Mouse (Mus musculus): ENCODE measurements around the gene Nol3. TPM values are rescaled to one million over a fixed set of nuclear protein-coding genes. Genes with fewer than 3 reads are reported as not detected.
A peak's percentile ranks its signal among the peaks of the same experiment; 100 is the strongest.

Gene Nol3
- polyA plus RNA-seq, 1 experiment = 0.94 TPM

DNA sequence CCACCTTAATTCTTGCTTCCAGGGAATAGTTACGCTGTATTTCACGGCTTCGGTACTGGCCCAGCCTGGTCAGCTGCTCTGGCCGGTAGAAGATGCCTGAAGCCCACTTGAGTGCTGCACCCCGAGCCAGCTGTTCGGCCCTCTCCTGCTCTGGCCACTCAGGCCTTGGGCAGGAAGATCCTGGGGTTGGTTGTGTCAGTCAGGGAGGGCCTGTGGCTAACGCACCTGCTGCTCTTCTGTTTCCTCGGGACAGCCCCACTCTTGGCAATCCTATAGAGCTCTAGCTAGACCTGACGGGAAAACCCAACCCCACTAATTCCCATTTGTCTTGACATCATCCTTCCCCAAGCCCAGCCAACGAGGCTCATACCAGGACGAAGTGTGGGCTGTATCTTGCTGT is 19.3 kb downstream of the Nol3 start:
- TF ChIP-seq POLR2A (IDR thresholded peaks at IDR 0.05; ENCODE audit: insufficient read depth, low read length) = no peak
- TF ChIP-seq CTCF (IDR thresholded peaks at IDR 0.05; ENCODE audit: low read depth, low read length) = no peak
- TF ChIP-seq EP300 (IDR thresholded peaks at IDR 0.05; ENCODE audit: insufficient read depth, low read depth, low read length) = no peak
- peaks cover 6% of the 10 kb centered on the region for H3K4me1 ChIP-seq (ENCODE audit: control insufficient read depth, insufficient read depth, low read length)
- H3K9me3 ChIP-seq (replicated peaks; ENCODE audit: control insufficient read depth, insufficient read depth, low read length, poor library complexity, severe bottlenecking) = no peaks in the 10 kb centered on the region
- H3K4me3 ChIP-seq (ENCODE audit: low read depth, low read length) = peak overlapping the region; percentile 37
- H3K27me3 ChIP-seq (ENCODE audit: control insufficient read depth, insufficient read depth, low read length, poor library complexity, severe bottlenecking) = no peaks in the 10 kb centered on the region
- peak overlapping the region; percentile 34 for H3K9ac ChIP-seq (ENCODE audit: low read depth, poor library complexity, severe bottlenecking)
- peaks cover 14% of the 10 kb centered on the region for H3K36me3 ChIP-seq (ENCODE audit: control insufficient read depth, insufficient read depth, low read length, poor library complexity, severe bottlenecking)
- H3K27ac ChIP-seq (ENCODE audit: insufficient read depth, low read length) = peak overlapping the region; percentile 7; the same call in 1 of the 2 replicates

- H3K4me3 ChIP-seq (ENCODE audit: low read depth, low read length) = peak within 1 kb of the TSS; percentile 37
- no peaks in the 10 kb centered on the region for H3K9me3 ChIP-seq (replicated peaks; ENCODE audit: control insufficient read depth, insufficient read depth, low read length, poor library complexity, severe bottlenecking)
- TF ChIP-seq CTCF (IDR thresholded peaks at IDR 0.05; ENCODE audit: low read depth, low read length) = no peak
- TF ChIP-seq POLR2A (IDR thresholded peaks at IDR 0.05; ENCODE audit: insufficient read depth, low read length) = no peak
- TF ChIP-seq EP300 (IDR thresholded peaks at IDR 0.05; ENCODE audit: insufficient read depth, low read depth, low read length) = no peak
- peak within 1 kb of the TSS; percentile 21; the same call in 1 of the 2 replicates for H3K27ac ChIP-seq (ENCODE audit: insufficient read depth, low read length)
- H3K36me3 ChIP-seq (ENCODE audit: control insufficient read depth, insufficient read depth, low read length, poor library complexity, severe bottlenecking) = peaks cover 22% of the 10 kb centered on the region
- H3K4me1 ChIP-seq (ENCODE audit: control insufficient read depth, insufficient read depth, low read length) = peaks cover 6% of the 10 kb centered on the region
- no peaks in the 10 kb centered on the region for H3K27me3 ChIP-seq (ENCODE audit: control insufficient read depth, insufficient read depth, low read length, poor library complexity, severe bottlenecking)
- H3K9ac ChIP-seq (ENCODE audit: low read depth, poor library complexity, severe bottlenecking) = peak within 1 kb of the TSS; percentile 94
Measured at GRCm38 (mm10) chr8:105295895-105296573, 20.1 kb downstream of the Nol3 start, which contains the start of gene Exoc3l. Gene Exoc3l (minus strand): TSS chr8:105296101.

GRCm38 (mm10) chr8:105297511-105298192 is 21.7 kb downstream of the Nol3 start, which contains the start of gene E2f4:
Gene E2f4 (plus strand): TSS chr8:105297663.
- Histone ChIP-seq H3K36me3 (ENCODE audit: control insufficient read depth, insufficient read depth, low read length, poor library complexity, severe bottlenecking) (peaks cover 36% of the 10 kb centered on the region), H3K27ac (ENCODE audit: insufficient read depth, low read length) (peak within 1 kb of the TSS; percentile 21), H3K4me1 (ENCODE audit: control insufficient read depth, insufficient read depth, low read length) (peaks cover 6% of the 10 kb centered on the region), H3K9me3 (replicated peaks; ENCODE audit: control insufficient read depth, insufficient read depth, low read length, poor library complexity, severe bottlenecking) (no peaks in the 10 kb centered on the region), H3K27me3 (ENCODE audit: control insufficient read depth, insufficient read depth, low read length, poor library complexity, severe bottlenecking) (no peaks in the 10 kb centered on the region), H3K9ac (ENCODE audit: low read depth, poor library complexity, severe bottlenecking) (peak within 1 kb of the TSS; percentile 94), H3K4me3 (ENCODE audit: low read depth, low read length) (peak within 1 kb of the TSS; percentile 97)
- TF ChIP-seq EP300 (IDR thresholded peaks at IDR 0.05; ENCODE audit: insufficient read depth, low read depth, low read length) (no peak), CTCF (IDR thresholded peaks at IDR 0.05; ENCODE audit: low read depth, low read length) (no peak), POLR2A (IDR thresholded peaks at IDR 0.05; ENCODE audit: insufficient read depth, low read length) (no peak)

DNA sequence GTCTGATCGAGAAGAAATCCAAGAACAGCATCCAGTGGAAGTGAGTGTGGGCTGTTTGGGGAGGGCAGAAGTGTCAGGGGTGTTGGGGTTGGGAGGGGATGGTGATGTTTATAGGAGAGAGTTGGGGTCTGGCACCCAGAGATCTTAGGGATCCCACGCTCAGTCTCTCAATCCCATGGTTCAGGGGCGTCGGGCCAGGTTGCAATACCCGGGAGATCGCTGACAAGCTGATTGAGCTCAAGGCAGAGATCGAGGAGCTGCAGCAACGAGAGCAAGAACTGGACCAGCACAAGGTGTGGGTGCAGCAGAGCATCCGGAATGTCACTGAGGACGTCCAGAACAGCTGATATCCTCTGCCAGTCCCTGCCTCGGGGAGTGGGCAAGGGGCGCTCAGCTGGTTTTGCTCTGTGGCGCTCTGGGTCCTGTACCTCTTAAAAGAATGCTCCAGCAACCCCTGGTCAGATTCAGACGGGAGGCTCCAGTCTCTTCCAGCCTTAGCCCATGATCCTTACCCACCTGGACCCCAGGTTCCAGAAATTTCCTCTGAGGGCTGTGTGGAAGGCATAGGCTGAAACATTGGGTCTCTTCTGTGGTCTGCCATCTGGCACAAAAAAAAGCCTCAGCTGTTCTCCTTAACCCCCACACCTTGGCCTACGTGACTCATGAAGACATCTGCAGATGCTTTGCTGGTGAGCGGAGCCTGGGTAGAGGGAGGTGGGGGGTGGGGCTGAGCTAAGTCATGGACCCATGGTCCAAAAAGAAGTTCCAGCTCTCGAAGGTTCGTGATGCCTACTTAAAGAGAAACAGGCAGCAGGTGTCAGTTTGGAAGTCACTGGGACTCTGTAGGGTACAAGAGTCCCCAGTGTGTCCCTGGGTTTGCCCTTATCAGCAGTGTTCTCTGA is 22.7 kb downstream of the Nol3 start:
- H3K9ac ChIP-seq (ENCODE audit: low read depth, poor library complexity, severe bottlenecking) = peak overlapping the region; percentile 94
- peak overlapping the region; percentile 97 for H3K4me3 ChIP-seq (ENCODE audit: low read depth, low read length)
- no peaks in the 10 kb centered on the region for H3K9me3 ChIP-seq (replicated peaks; ENCODE audit: control insufficient read depth, insufficient read depth, low read length, poor library complexity, severe bottlenecking)
- TF ChIP-seq POLR2A (IDR thresholded peaks at IDR 0.05; ENCODE audit: insufficient read depth, low read length) = no peak
- TF ChIP-seq EP300 (IDR thresholded peaks at IDR 0.05; ENCODE audit: insufficient read depth, low read depth, low read length) = no peak
- no peak for TF ChIP-seq CTCF (IDR thresholded peaks at IDR 0.05; ENCODE audit: low read depth, low read length)
- peaks cover 43% of the 10 kb centered on the region for H3K36me3 ChIP-seq (ENCODE audit: control insufficient read depth, insufficient read depth, low read length, poor library complexity, severe bottlenecking)
- no peaks in the 10 kb centered on the region for H3K27me3 ChIP-seq (ENCODE audit: control insufficient read depth, insufficient read depth, low read length, poor library complexity, severe bottlenecking)
- H3K27ac ChIP-seq (ENCODE audit: insufficient read depth, low read length) = no peak overlapping the region
- H3K4me1 ChIP-seq (ENCODE audit: control insufficient read depth, insufficient read depth, low read length) = peaks cover 6% of the 10 kb centered on the region

- H3K9ac ChIP-seq (ENCODE audit: low read depth, poor library complexity, severe bottlenecking) = no peak overlapping the region
- peaks cover 54% of the 10 kb centered on the region for H3K36me3 ChIP-seq (ENCODE audit: control insufficient read depth, insufficient read depth, low read length, poor library complexity, severe bottlenecking)
- H3K4me3 ChIP-seq (ENCODE audit: low read depth, low read length) = no peak overlapping the region
- H3K9me3 ChIP-seq (replicated peaks; ENCODE audit: control insufficient read depth, insufficient read depth, low read length, poor library complexity, severe bottlenecking) = no peaks in the 10 kb centered on the region
- peaks cover 9% of the 10 kb centered on the region for H3K4me1 ChIP-seq (ENCODE audit: control insufficient read depth, insufficient read depth, low read length)
- H3K27ac ChIP-seq (ENCODE audit: insufficient read depth, low read length) = no peak overlapping the region
- TF ChIP-seq POLR2A (IDR thresholded peaks at IDR 0.05; ENCODE audit: insufficient read depth, low read length) (no peak), EP300 (IDR thresholded peaks at IDR 0.05; ENCODE audit: insufficient read depth, low read depth, low read length) (no peak), CTCF (IDR thresholded peaks at IDR 0.05; ENCODE audit: low read depth, low read length) (no peak)
- H3K27me3 ChIP-seq (ENCODE audit: control insufficient read depth, insufficient read depth, low read length, poor library complexity, severe bottlenecking) = no peaks in the 10 kb centered on the region
Measured at GRCm38 (mm10) chr8:105299962-105300361, 24.0 kb downstream of the Nol3 start.

Measured in ES-Bruce4 (cell line).